Mouse (Mus musculus) heart, adult 2 months (tissue): ENCODE data around the gene Slc3a1. TPM values are rescaled to one million over a fixed set of nuclear protein-coding genes. Genes with fewer than 3 reads are reported as not detected.

Source experiments
- DNase-seq, 2 experiments: peaks; one replicate each; pipeline ENCODE4 v3.0.0; 2021
- H3K27ac ChIP-seq: fragments of 200-600 bp; 2 replicates; pipeline ENCODE4 v1.8.1; 2022
- H3K27me3 ChIP-seq: fragments of 200-500 bp; 2 replicates; pipeline ENCODE4 v1.6.1; 2012; ENCODE audit warnings: mild to moderate bottlenecking, low read length, inconsistent platforms, mixed read lengths; ENCODE audit not compliant: control insufficient read depth, insufficient read depth
- H3K36me3 ChIP-seq: fragments of 200-500 bp; 2 replicates; pipeline ENCODE4 v1.6.1; 2012; ENCODE audit warnings: low read length, inconsistent platforms; ENCODE audit not compliant: control insufficient read depth, insufficient read depth
- H3K4me1 ChIP-seq: fragments of 200-500 bp; 2 replicates; pipeline ENCODE4 v1.6.1; 2011; ENCODE audit warnings: low read length; ENCODE audit not compliant: control insufficient read depth, insufficient read depth
- H3K4me3 ChIP-seq: fragments of 200-600 bp; 2 replicates; pipeline ENCODE4 v1.8.1; 2022
- H3K79me2 ChIP-seq: fragments of 200-500 bp; replicated peaks from 2 replicates; pipeline ENCODE4 v1.6.1; 2012; ENCODE audit warnings: mild to moderate bottlenecking, inconsistent platforms, low read length, moderate library complexity, mixed read lengths; ENCODE audit not compliant: control insufficient read depth, insufficient read depth
- H3K9ac ChIP-seq: fragments of 200-500 bp; 2 replicates; pipeline ENCODE4 v1.6.1; 2012; ENCODE audit warnings: low read depth, mild to moderate bottlenecking, control low read depth, inconsistent platforms, low read length, mixed read lengths
- CTCF ChIP-seq: fragments of 200-600 bp; IDR thresholded peaks from 2 replicates; pipeline ENCODE4 v1.8.1; 2022; ENCODE audit warnings: antibody characterized with exemption, mild to moderate bottlenecking, moderate library complexity
- EP300 ChIP-seq: fragments of 200-500 bp; IDR thresholded peaks from 2 replicates; pipeline ENCODE4 v1.6.1; 2011; ENCODE audit warnings: low read depth, low read length, control low read depth; ENCODE audit not compliant: insufficient read depth
- POLR2A ChIP-seq: fragments of 200-500 bp; IDR thresholded peaks from 2 replicates; pipeline ENCODE4 v1.6.1; 2011; ENCODE audit warnings: mild to moderate bottlenecking, low read depth, low read length, control low read depth; ENCODE audit not compliant: insufficient read depth
- WGBS: fragments of 180-500 bp; shearing (Covaris S2); methylation state at CpG from one replicate; pipeline ENCODE4 v1.1.7; 2018; 5-methylcytosine and 5-hydroxymethylcytosine counted together
- intact Hi-C: fragments of 180-260 bp; cut with DNase I; formaldehyde crosslinking; loops from one replicate; pipeline ENCODE4 v1.15.1; 2025
- polyA plus RNA-seq: library from polyadenylated mRNA; depleted of rRNA; stranded (reverse); fragments of >200 nt; gene quantifications from 2 replicates; pipeline ENCODE4 v1.2.3, GENCODE M21; 2012
- total RNA-seq, 2 experiments: library from RNA; stranded (reverse); gene quantifications; 2 replicates each; pipeline ENCODE4 v1.2.3; 2021

Gene Slc3a1
- total and polyA plus RNA-seq, 3 experiments = 0.16 to 0.23 (median 0.16) TPM

- TF ChIP-seq EP300 = no peak
- no peak for TF ChIP-seq CTCF
- no peak for TF ChIP-seq POLR2A
- no peaks in the 10 kb centered on the region for H3K27me3 ChIP-seq
- intact Hi-C loops = loop anchor here (10.0 kb wide), 1 partner anchor 606 kb away; no protein-coding TSS in a partner anchor
- no peak overlapping the region for H3K9ac ChIP-seq
- H3K27ac ChIP-seq = no peak overlapping the region
- DNase-seq = no peak
- 92% methylated on average over 10 of the region's 10 CpGs for WGBS
- H3K36me3 ChIP-seq = no peaks in the 10 kb centered on the region
- no peaks in the 10 kb centered on the region for H3K79me2 ChIP-seq
- H3K4me3 ChIP-seq = no peak overlapping the region
- no peaks in the 10 kb centered on the region for H3K4me1 ChIP-seq
Observed at GRCm38 (mm10) chr17:85028797-85029196, 621 bp downstream of the Slc3a1 start.

DNA sequence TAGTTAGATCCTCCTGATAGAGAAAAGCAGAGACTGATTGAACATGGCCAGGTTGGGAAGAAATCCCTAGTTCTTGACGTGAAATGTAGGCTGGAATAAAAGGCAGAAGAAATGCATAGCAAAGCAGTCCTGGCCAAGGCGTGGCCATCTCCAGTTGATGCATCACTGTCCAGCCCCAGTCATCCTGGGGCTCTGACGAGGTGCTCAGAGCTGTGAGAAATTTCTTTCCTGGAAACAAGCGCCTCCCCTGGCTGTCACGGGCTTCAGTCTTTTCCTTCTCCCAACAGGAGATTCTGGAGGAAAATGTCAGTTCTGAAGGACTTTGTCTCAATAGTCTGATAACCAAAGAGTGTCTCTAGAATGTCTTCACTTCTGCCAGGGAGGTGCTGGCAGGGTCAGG lies 2.5 kb downstream of the Slc3a1 start:
- Histone ChIP-seq H3K36me3 (no peaks in the 10 kb centered on the region), H3K27me3 (no peaks in the 10 kb centered on the region), H3K79me2 (no peaks in the 10 kb centered on the region), H3K9ac (no peak overlapping the region), H3K4me3 (no peak overlapping the region), H3K27ac (no peak overlapping the region), H3K4me1 (no peaks in the 10 kb centered on the region)
- 58% methylated on average over 5 of the region's 5 CpGs for WGBS
- intact Hi-C loops = no loop called here
- no peak for DNase-seq
- TF ChIP-seq CTCF (no peak), EP300 (no peak), POLR2A (no peak)

DNA sequence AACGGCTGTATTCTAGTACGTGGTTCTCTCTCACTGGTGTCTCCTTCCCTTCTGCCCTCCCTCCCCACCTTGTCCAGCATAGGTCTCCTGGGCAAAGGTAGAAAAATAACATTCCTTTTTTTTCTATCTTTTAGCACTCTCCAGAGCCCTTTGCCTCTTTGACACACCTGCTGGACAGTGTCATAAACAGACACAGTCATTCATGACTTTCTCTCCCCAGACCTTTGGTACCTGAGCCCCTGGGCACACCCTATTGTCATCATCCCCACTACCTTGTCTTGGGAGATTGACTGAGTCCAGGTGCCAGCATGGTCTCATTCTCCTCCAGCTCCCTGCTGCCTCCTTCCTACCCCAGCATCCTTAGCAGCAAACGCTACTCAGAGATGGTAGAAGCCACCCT lies 4.9 kb downstream of the Slc3a1 start:
- H3K36me3 ChIP-seq = no peaks in the 10 kb centered on the region
- H3K4me3 ChIP-seq = no peak overlapping the region
- intact Hi-C loops = no loop called here
- H3K9ac ChIP-seq = no peak overlapping the region
- H3K27me3 ChIP-seq = no peaks in the 10 kb centered on the region
- 81% methylated on average over 3 of the region's 3 CpGs for WGBS
- no peak for DNase-seq
- TF ChIP-seq EP300 = no peak
- TF ChIP-seq POLR2A = no peak
- no peak for TF ChIP-seq CTCF
- H3K4me1 ChIP-seq = no peaks in the 10 kb centered on the region
- no peak overlapping the region for H3K27ac ChIP-seq
- H3K79me2 ChIP-seq = no peaks in the 10 kb centered on the region

DNA sequence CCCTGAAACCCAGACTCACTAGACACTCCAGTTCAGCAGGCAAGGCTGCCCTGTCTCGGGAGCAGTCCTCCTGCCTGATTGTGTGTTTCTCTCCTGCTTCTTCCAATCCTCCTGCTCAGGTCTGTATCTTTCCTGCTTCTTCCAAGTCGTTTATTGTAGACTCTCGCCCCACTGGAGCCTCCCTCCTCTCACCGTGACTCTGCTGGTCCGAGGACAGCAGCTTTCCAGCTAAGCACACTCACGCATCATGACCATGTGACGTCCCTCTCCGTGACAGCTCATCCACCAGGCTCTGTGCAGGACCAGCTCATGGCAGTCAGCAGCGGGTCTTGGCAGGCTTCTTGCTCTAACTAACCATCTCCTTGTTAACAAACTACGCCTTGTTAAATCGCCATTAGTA lies 5.9 kb downstream of the Slc3a1 start:
- Histone ChIP-seq H3K9ac (no peak overlapping the region), H3K79me2 (no peaks in the 10 kb centered on the region), H3K36me3 (no peaks in the 10 kb centered on the region), H3K27ac (no peak overlapping the region), H3K4me1 (no peaks in the 10 kb centered on the region), H3K4me3 (no peak overlapping the region), H3K27me3 (no peaks in the 10 kb centered on the region)
- TF ChIP-seq CTCF (no peak), EP300 (no peak), POLR2A (no peak)
- DNase-seq = no peak
- WGBS = 51% methylated on average over 11 of the region's 11 CpGs
- intact Hi-C loops = no loop called here

GRCm38 (mm10) chr17:85037855-85038254 lies 9.7 kb downstream of the Slc3a1 start:
- intact Hi-C loops = no loop called here
- 71% methylated on average over 5 of the region's 5 CpGs for WGBS
- TF ChIP-seq CTCF (no peak), EP300 (no peak), POLR2A (no peak)

DNA sequence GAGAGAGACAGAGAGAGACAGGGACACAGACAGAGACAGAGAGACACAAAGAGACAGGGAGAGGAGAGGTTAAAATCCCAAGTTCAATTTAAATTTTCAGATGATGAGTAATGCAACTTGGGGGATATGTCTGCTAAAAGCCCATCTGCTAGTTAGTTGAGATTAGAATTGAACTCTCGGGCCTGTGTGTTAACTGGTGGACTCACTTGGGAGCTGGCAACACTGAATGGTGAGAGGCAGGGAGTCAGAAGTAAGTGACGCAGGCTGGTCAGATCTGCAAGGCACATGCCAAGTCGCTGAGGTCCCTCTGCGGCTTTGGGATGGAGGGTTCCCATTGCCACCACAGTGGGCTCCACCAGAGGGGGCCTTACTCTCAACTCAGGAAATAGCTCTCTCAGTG lies 10.1 kb downstream of the Slc3a1 start:
- WGBS = 79% methylated on average over 4 of the region's 4 CpGs
- H3K27ac ChIP-seq = no peak overlapping the region

More at GRCm38 (mm10) chr17:85037855-85038254, 9.7 kb downstream of the Slc3a1 start:
- Histone ChIP-seq H3K4me1 (no peaks in the 10 kb centered on the region), H3K27me3 (no peaks in the 10 kb centered on the region), H3K79me2 (no peaks in the 10 kb centered on the region), H3K36me3 (no peaks in the 10 kb centered on the region), H3K4me3 (no peak overlapping the region), H3K9ac (no peak overlapping the region), H3K27ac (no peak overlapping the region)
- DNase-seq = no peak

More for the DNA sequence above, 10.1 kb downstream of the Slc3a1 start:
- Histone ChIP-seq H3K4me1 (no peaks in the 10 kb centered on the region), H3K9ac (no peak overlapping the region), H3K27me3 (no peaks in the 10 kb centered on the region), H3K36me3 (no peaks in the 10 kb centered on the region), H3K79me2 (no peaks in the 10 kb centered on the region), H3K4me3 (no peak overlapping the region)
- DNase-seq = no peak
- TF ChIP-seq EP300 (no peak), CTCF (no peak), POLR2A (no peak)
- intact Hi-C loops = no loop called here
